Mouse (Mus musculus): Measurements from ENCODE around the gene Rps2.

The Rps2 gene

GRCm38 (mm10) chr17:24734513-24734912, 16.6 kb downstream of the Rps2 start:
- DNase-seq, result no peak

- no peak for DNase-seq
Measured at GRCm38 (mm10) chr17:24735446-24735845, 17.5 kb downstream of the Rps2 start.

GRCm38 (mm10) chr17:24736330-24737051, 18.6 kb downstream of the Rps2 start, which contains the start of gene Msrb1:
Gene Msrb1 (plus strand): TSS chr17:24736642.
- peak; percentile 97 for DNase-seq

- DNase-seq, result no peak
Measured at GRCm38 (mm10) chr17:24737135-24737810, 19.4 kb downstream of the Rps2 start.

- no peak for DNase-seq
Measured at GRCm38 (mm10) chr17:24738238-24738637, 20.3 kb downstream of the Rps2 start.

- no peak for DNase-seq
Measured at GRCm38 (mm10) chr17:24739926-24740325, 22.0 kb downstream of the Rps2 start.

- peak; percentile 48 for DNase-seq
Measured at GRCm38 (mm10) chr17:24742307-24742706, 24.4 kb downstream of the Rps2 start.

GRCm38 (mm10) chr17:24743896-24744295, 26.0 kb downstream of the Rps2 start:
- no peak for DNase-seq

GRCm38 (mm10) chr17:24744381-24744780, 26.5 kb downstream of the Rps2 start:
- DNase-seq, result no peak

GRCm38 (mm10) chr17:24745526-24746497, 27.9 kb downstream of the Rps2 start:
- DNase-seq, result peak; percentile 84

GRCm38 (mm10) chr17:24746986-24747385, 29.1 kb downstream of the Rps2 start:
- no peak for DNase-seq

GRCm38 (mm10) chr17:24751528-24751927, 33.6 kb downstream of the Rps2 start:
- DNase-seq, result no peak

- DNase-seq, result no peak
Measured at GRCm38 (mm10) chr17:24752415-24753394, 34.8 kb downstream of the Rps2 start, which contains the start of gene Hs3st6. Gene Hs3st6 (plus strand): TSS chr17:24752988.

- no peak for DNase-seq
Measured at GRCm38 (mm10) chr17:24757394-24757793, 39.5 kb downstream of the Rps2 start.

GRCm38 (mm10) chr17:24761121-24761520, 43.2 kb downstream of the Rps2 start:
- DNase-seq, result no peak

GRCm38 (mm10) chr17:24765016-24765905, 47.3 kb downstream of the Rps2 start:
- DNase-seq, result no peak

- no peak for DNase-seq
Measured at GRCm38 (mm10) chr17:24766266-24766875, 48.5 kb downstream of the Rps2 start.

- DNase-seq, result no peak
Measured at GRCm38 (mm10) chr17:24769146-24769545, 51.2 kb downstream of the Rps2 start.
